Mouse (Mus musculus) limb, embryonic 12.5 days (tissue): Measurements from ENCODE around the gene Ccdc149. TPM values are rescaled to one million over a fixed set of nuclear protein-coding genes. Genes with fewer than 3 reads are reported as not detected.

ENCODE experiments used
- ATAC-seq: fragments of 200-750 bp; cut with Nextera tagmentation; 2 replicates; pipeline ENCODE4 v1.8.0; 2017; ENCODE audit warnings: low read depth, moderate TSS enrichment; ENCODE audit not compliant: insufficient number of reproducible peaks, insufficient read depth, low FRiP score, low TSS enrichment
- H3K27ac ChIP-seq: fragments of 300-500 bp; sonication (generic); 2 replicates; pipeline ENCODE4 v1.5.1; 2016; ENCODE audit warnings: mild to moderate bottlenecking, moderate library complexity
- H3K27me3 ChIP-seq: fragments of 300-500 bp; sonication (generic); 2 replicates; pipeline ENCODE4 v1.6.1; 2016; ENCODE audit warnings: mild to moderate bottlenecking, moderate library complexity
- H3K36me3 ChIP-seq: fragments of 300-500 bp; sonication (generic); 2 replicates; pipeline ENCODE4 v1.6.1; 2016; ENCODE audit warnings: mild to moderate bottlenecking, moderate library complexity
- H3K4me1 ChIP-seq: fragments of 300-500 bp; sonication (generic); replicated peaks from 2 replicates; pipeline ENCODE4 v1.6.1; 2016
- H3K4me2 ChIP-seq: fragments of 300-500 bp; sonication (generic); 2 replicates; pipeline ENCODE4 v1.6.1; 2016; ENCODE audit warnings: mild to moderate bottlenecking, moderate library complexity
- H3K4me3 ChIP-seq: fragments of 300-500 bp; sonication (generic); replicated peaks from 2 replicates; pipeline ENCODE4 v1.5.1; 2016; ENCODE audit warnings: mild to moderate bottlenecking
- H3K9ac ChIP-seq: fragments of 300-500 bp; sonication (generic); replicated peaks from 2 replicates; pipeline ENCODE4 v1.6.1; 2016; ENCODE audit warnings: mild to moderate bottlenecking, moderate library complexity
- H3K9me3 ChIP-seq: fragments of 300-500 bp; sonication (generic); 2 replicates; pipeline ENCODE4 v1.6.1; 2016; ENCODE audit warnings: mild to moderate bottlenecking, moderate library complexity
- WGBS: fragments of 180-500 bp; shearing (Covaris S2); methylation state at CpG from one replicate; pipeline ENCODE4 v1.1.7; 2016; 5-methylcytosine and 5-hydroxymethylcytosine counted together
- polyA plus RNA-seq: library from polyadenylated mRNA; unstranded; fragments of >200 nt; fragmentation: Nextera tagmentation; extraction: Ambion mirVana; gene quantifications from 2 replicates; pipeline ENCODE4 v1.2.1, GENCODE M21; 2016

Ccdc149 gene
- polyA plus RNA-seq, 1 experiment from 2014 or later: 1.1 TPM

DNA sequence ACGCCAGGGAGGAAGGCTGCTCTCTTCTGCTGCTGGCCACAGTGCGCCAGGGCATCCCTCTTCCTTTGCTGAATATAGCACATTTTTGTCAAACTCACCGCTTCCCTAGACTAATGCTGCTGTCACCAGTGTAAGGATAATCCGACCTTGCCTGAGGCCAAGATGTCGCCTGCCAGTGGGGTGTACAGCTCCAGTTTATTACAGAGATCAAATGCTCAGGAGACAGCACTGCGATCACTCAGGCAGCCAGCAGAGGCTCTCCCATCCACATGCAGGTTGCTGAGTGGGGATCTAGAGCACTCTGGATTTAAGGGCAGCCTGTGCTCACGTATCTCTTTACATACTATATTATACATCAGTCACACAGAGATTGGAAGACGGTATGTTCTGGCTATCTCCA lies 22.1 kb downstream of the Ccdc149 start:
- no peaks in the 10 kb centered on the region for H3K36me3 ChIP-seq
- ATAC-seq: no peak

DNA sequence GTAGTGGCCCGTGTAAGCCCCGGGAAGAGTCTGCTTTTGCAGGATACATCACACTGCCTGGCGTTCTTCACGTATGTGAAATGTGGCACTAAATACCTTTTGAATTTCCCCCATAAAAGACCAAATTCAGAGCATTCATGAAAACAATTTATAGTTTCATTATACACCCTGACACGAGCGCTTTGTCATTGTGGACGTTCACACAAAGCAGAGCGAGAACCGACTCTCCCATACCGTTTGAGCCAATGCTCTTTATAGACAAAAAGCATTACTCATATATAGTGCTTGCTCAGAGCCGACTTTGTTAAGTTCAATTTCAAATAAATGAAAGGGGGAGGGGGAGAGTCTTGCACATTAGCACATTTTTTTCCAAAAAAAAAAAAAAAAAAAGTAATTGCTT lies 31.0 kb downstream of the Ccdc149 start:
- H3K9ac ChIP-seq: no peak overlapping the region
- no peaks in the 10 kb centered on the region for H3K4me1 ChIP-seq
- H3K4me2 ChIP-seq: no peak overlapping the region
- WGBS: 89% methylated on average over 11 of the region's 11 CpGs
- no peak for ATAC-seq
- 0 out of 2 replicates have a peak, but pooled peaks cover 11% of the 10 kb centered on the region for H3K9me3 ChIP-seq
- H3K36me3 ChIP-seq: no peaks in the 10 kb centered on the region
- no peak overlapping the region for H3K27ac ChIP-seq
- no peak overlapping the region for H3K4me3 ChIP-seq
- H3K27me3 ChIP-seq: no peaks in the 10 kb centered on the region

More for the DNA sequence above, 22.1 kb downstream of the Ccdc149 start:
- Histone ChIP-seq H3K4me3 (no peak overlapping the region), H3K9me3 (no peaks in the 10 kb centered on the region), H3K4me1 (no peaks in the 10 kb centered on the region), H3K27ac (no peak overlapping the region), H3K4me2 (no peak overlapping the region), H3K27me3 (peaks cover 3% of the 10 kb centered on the region; the same call in 1 of the 2 replicates), H3K9ac (no peak overlapping the region)
- 63% methylated on average over 8 of the region's 8 CpGs for WGBS

DNA sequence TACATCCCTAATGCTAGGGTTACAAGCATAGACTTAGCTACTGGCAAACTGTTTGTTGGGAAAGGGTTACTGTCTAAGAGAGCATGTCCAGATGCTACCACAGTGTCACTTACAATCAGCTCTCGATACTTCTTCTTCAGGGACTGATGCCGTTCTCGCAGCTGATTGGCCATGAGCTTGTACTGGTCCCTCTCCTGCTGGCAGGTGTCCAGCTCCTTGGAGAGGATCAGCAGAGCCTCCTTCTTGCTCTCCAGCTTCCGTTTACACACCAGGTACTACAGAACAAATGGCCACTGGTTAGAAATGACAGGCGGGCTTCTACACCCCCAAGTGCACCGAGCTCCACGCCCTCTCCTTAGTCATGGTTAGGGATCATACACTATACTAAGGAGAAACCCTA lies 32.4 kb downstream of the Ccdc149 start:
- H3K27ac ChIP-seq: no peak overlapping the region
- no peaks in the 10 kb centered on the region for H3K27me3 ChIP-seq
- no peaks in the 10 kb centered on the region for H3K36me3 ChIP-seq
- no peak overlapping the region for H3K9ac ChIP-seq
- H3K4me2 ChIP-seq: no peak overlapping the region
- no peak overlapping the region for H3K4me3 ChIP-seq
- no peak for ATAC-seq
- H3K9me3 ChIP-seq: 0 out of 2 replicates have a peak, but pooled peaks cover 11% of the 10 kb centered on the region
- H3K4me1 ChIP-seq: no peaks in the 10 kb centered on the region
- WGBS: 89% methylated on average over 7 of the region's 7 CpGs

DNA sequence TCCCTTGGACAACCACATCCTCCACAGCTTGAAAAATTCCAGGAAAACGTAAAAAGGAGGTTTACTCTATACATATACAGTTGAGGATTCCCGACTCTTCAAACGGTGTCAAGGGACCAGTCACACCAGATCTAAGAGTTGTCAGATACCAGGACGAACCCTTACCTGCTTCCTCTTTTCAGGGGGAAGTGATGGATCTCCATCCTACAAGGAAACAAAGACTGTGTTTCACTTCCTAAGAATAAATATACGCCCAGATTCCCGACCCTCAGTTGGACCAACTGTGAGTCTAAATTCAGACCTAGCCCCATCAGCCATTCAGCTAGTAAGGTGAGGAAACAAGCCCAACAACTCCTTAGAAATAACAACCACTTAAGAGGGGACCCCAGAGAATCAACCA lies 35.8 kb downstream of the Ccdc149 start:
- Histone ChIP-seq H3K9me3 (no peaks in the 10 kb centered on the region), H3K4me1 (peaks cover 15% of the 10 kb centered on the region), H3K4me2 (no peak overlapping the region), H3K27me3 (no peaks in the 10 kb centered on the region; the same call in 1 of the 2 replicates), H3K27ac (no peak overlapping the region), H3K36me3 (no peaks in the 10 kb centered on the region), H3K9ac (no peak overlapping the region), H3K4me3 (no peak overlapping the region)
- whole genome bisulfite sequencing: 76% methylated on average over 6 of the region's 6 CpGs
- no peak for ATAC-seq

DNA sequence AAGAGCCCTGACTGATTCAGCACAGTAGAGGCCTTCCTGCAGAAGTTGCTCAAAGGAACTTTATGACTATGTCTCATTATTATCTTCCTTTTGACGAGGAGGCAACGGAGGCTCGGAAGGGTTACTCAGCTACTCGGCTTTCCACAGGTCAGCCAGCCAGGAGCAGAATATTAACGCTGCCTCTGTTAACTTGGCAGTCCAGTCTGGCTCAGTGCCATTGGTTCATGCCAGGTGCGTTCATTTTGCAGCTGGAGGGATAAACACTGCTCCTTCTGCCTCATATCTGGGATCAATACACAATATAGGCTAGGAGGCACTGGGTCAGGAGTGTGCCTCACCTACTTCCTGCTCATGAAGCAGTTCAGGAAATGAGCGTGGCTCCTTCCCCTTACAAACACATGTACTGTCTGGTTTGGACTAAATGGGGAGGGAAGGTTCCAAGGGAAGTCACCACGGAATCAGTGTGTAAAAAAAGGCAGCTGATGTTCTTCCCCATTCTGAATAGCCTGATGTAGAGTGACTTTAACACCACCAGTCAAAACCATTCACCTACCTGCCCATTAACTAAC lies 40.0 kb downstream of the Ccdc149 start:
- WGBS: 25% methylated on average over 8 of the region's 8 CpGs
- no peak for ATAC-seq
- peaks cover 23% of the 10 kb centered on the region for H3K4me1 ChIP-seq
- H3K9me3 ChIP-seq: no peaks in the 10 kb centered on the region
- H3K27me3 ChIP-seq: no peaks in the 10 kb centered on the region; the same call in 1 of the 2 replicates
- no peak overlapping the region for H3K4me3 ChIP-seq
- no peak overlapping the region for H3K27ac ChIP-seq
- no peak overlapping the region for H3K4me2 ChIP-seq
- no peaks in the 10 kb centered on the region for H3K36me3 ChIP-seq
- H3K9ac ChIP-seq: no peak overlapping the region

DNA sequence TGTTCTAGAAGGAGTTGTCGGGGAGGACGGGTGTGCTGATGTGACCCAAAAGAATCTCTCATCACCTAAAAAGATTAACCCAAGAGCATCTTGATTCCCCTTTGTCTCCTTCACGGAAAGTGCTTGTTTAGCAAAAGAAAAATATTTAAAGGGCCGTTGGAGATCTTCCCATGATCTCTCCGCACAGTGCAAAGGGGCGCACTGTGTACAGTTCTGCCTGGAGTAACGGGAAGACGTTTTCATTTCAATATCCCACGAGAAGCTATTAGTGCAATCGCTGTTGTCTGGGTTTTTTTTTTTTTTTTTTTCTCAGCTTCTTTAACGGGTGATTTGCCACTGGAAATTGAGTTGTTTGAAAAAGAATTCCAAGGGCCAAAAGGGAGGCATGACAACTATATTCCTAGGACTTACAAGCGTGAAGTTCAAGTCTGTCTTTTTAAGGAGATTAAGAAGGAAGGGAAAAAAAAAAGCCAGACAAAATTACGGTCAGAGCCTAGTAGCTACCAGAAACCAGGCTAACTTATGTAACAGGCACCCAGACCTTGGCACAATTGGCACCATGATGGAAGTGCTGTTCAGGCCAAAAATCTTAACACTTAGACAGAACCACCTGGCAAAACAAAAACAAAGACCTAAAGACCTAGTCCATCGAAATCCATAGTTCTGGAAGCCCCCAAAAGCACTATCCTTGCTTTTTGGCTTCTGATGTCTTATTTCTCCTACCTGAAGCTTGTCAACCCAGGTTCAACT lies 41.4 kb downstream of the Ccdc149 start:
- no peak for ATAC-seq
- no peak overlapping the region for H3K27ac ChIP-seq
- no peaks in the 10 kb centered on the region for H3K36me3 ChIP-seq
- no peak overlapping the region for H3K4me2 ChIP-seq
- peaks cover 23% of the 10 kb centered on the region for H3K4me1 ChIP-seq
- H3K9ac ChIP-seq: no peak overlapping the region
- 77% methylated on average over 14 of the region's 14 CpGs for WGBS
- no peaks in the 10 kb centered on the region; the same call in 1 of the 2 replicates for H3K27me3 ChIP-seq
- H3K4me3 ChIP-seq: no peak overlapping the region
- H3K9me3 ChIP-seq: no peaks in the 10 kb centered on the region

DNA sequence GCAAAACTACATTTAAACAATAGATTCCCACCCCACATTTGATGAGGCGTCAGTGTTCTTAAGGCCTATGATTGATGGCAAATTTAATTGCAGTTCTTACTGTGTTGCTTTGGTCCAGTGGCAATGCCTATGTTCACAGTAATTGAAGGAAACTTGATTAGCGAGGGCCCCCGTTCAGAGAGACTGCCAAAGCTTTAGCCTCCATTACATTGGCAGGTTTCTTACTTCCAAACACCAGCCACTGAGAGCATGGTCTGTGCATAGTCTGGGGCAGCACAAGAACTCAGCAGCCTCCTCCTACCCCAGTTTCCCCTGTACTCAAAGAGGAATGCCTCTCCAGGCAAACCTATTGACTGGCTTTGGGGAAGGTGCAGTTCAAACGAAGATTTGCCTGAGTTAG lies 42.7 kb downstream of the Ccdc149 start:
- Histone ChIP-seq H3K9ac (no peak overlapping the region), H3K36me3 (no peaks in the 10 kb centered on the region), H3K27me3 (no peaks in the 10 kb centered on the region; the same call in 1 of the 2 replicates), H3K27ac (no peak overlapping the region), H3K9me3 (no peaks in the 10 kb centered on the region), H3K4me1 (peaks cover 23% of the 10 kb centered on the region), H3K4me2 (no peak overlapping the region), H3K4me3 (no peak overlapping the region)
- 31% methylated on average over 4 of the region's 4 CpGs for WGBS
- no peak for ATAC-seq

DNA sequence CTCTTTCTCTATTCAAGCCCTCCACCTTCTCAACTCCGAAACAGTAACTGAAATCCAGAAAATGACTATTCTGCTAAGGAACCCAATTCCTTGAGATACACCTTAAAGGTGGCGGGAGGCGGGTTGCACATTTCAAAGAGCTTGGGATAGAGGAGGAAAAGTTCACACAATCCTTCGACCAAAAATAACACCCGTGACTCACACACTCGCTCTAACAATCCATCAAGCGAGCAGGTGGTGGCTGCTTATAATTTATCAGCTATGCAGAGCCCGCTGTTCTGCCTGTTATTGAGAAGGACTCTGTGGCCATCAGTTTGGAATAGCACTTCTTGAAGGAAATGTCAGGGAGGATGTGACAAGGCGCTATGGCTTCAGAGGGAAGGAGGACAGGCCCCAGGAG lies 45.5 kb downstream of the Ccdc149 start:
- Histone ChIP-seq H3K27me3 (no peaks in the 10 kb centered on the region; the same call in 1 of the 2 replicates), H3K9ac (no peak overlapping the region), H3K27ac (no peak overlapping the region), H3K4me3 (no peak overlapping the region), H3K9me3 (no peaks in the 10 kb centered on the region), H3K4me1 (peaks cover 11% of the 10 kb centered on the region; the same call in 1 of the 2 replicates), H3K36me3 (no peaks in the 10 kb centered on the region), H3K4me2 (no peak overlapping the region)
- 81% methylated on average over 9 of the region's 9 CpGs for WGBS
- no peak for ATAC-seq

DNA sequence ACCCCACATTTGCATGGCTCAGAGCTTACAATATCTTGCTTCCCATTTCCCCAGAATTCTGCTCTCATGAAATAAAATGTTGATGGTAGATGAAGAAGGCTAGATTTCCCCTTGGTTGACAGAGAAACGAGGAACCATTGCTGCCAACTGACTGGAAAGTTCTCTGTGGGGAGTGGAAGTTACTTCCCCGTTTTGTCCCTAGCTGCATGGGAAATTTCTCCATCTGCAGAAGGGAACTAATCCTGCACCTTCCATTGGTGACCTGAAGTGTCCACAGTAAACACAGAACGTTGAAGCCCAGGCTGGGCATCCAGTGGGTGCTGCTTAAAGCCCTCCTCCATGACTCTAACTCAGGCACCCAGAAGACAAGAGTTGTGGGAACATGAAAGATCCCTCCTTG lies 47.4 kb downstream of the Ccdc149 start:
- WGBS: 73% methylated on average over 3 of the region's 3 CpGs
- H3K4me3 ChIP-seq: no peak overlapping the region
- no peak for ATAC-seq
- no peaks in the 10 kb centered on the region for H3K9me3 ChIP-seq
- no peak overlapping the region for H3K9ac ChIP-seq
- H3K36me3 ChIP-seq: no peaks in the 10 kb centered on the region
- no peak overlapping the region for H3K27ac ChIP-seq
- H3K4me1 ChIP-seq: 0 out of 2 replicates have a peak, but pooled peaks cover 5% of the 10 kb centered on the region
- no peak overlapping the region for H3K4me2 ChIP-seq
- no peaks in the 10 kb centered on the region for H3K27me3 ChIP-seq

DNA sequence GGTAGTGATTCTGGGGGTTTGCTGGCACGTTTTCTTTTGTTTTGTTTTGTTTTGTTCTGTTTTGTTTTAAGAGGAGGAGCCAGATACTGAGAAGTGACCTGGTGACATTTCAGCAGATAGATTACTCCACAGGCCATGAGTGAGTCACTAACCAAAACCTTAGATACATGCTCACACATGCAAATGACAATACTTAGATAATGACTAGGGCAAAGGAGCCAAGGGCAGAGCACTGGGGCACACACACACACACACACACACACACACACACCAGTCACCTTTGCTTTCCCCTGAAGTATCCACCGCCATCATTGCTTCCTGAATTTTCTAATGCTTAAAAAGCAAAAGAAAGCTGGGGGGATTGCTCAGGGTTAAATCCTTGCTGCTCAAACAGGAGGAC lies 54.8 kb downstream of the Ccdc149 start:
- peaks cover 6% of the 10 kb centered on the region for H3K4me1 ChIP-seq
- no peak for ATAC-seq
- no peak overlapping the region for H3K9ac ChIP-seq
- H3K27ac ChIP-seq: no peak overlapping the region
- no peak overlapping the region for H3K4me3 ChIP-seq
- H3K27me3 ChIP-seq: no peaks in the 10 kb centered on the region
- no peak overlapping the region for H3K4me2 ChIP-seq
- H3K36me3 ChIP-seq: no peaks in the 10 kb centered on the region
- no peaks in the 10 kb centered on the region for H3K9me3 ChIP-seq
- 80% methylated on average over 2 of the region's 2 CpGs for WGBS

DNA sequence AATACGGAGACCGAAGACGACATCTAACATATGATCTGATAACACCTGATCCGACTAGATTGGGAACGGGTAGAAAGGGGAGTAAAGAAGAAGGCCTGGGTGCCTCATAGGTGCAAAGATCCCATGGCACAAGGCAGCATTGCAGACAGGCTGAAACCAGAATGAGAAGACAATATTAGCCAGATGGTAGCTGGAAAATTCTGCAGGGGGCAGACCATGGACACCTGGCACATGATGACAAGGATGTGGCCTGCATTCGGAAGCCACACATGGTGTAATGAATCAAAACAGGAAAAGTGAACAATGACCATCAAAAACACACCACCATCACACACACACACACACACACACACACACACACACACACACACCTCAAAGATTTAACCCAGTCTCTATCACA lies 55.4 kb downstream of the Ccdc149 start:
- Histone ChIP-seq H3K27ac (no peak overlapping the region), H3K27me3 (no peaks in the 10 kb centered on the region), H3K36me3 (no peaks in the 10 kb centered on the region), H3K4me1 (peaks cover 6% of the 10 kb centered on the region), H3K9me3 (no peaks in the 10 kb centered on the region), H3K4me2 (no peak overlapping the region), H3K4me3 (no peak overlapping the region), H3K9ac (no peak overlapping the region)
- no peak for ATAC-seq
- WGBS: 86% methylated on average over 6 of the region's 6 CpGs
